Mouse (Mus musculus) kidney, adult 11 months (tissue): ENCODE measurements around the gene Dcps.

Source experiments
- DNase-seq: peaks from one replicate; pipeline ENCODE4 v3.0.0; 2022

Gene Dcps

DNA sequence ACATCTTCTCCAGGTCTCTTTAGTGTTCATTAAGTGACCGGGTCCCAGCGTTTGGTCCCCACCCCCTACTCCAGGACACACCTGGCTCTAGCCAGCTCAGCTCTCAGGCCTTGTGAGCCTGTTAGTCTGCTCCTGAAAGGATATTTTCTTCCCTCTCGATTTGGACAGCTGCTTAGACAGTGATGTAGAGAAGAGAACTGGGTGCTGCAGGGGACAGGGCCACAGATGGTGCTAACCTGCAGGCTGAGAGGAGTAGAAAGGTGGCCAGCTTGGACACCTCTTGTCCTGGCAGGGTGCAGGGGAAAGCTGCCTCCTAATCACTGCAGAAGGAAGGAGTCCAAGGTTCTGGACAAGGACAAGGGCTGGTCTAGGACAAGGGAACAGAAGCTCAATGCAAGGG is 67.8 kb downstream of the Dcps start:
- no peak for DNase-seq

DNA sequence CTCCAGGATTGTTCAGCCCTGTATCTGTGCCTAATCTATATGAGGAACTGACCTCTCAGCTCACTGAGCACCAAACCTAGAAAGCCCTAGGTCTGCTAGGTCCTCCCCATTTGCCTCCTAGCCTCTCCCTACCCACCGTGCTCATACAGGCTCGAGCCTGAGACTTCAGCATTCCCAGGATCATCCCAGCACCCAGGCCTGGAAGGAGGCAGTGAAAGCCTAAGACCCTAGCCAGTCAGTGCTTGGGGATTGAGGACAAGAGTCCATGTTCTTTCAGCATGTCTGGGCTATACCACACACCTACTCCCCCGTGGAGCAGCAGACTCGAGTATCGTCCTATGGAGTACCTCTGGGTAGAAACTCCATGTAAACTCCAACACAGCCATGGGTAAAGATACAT is 68.5 kb downstream of the Dcps start:
- no peak for DNase-seq

DNA sequence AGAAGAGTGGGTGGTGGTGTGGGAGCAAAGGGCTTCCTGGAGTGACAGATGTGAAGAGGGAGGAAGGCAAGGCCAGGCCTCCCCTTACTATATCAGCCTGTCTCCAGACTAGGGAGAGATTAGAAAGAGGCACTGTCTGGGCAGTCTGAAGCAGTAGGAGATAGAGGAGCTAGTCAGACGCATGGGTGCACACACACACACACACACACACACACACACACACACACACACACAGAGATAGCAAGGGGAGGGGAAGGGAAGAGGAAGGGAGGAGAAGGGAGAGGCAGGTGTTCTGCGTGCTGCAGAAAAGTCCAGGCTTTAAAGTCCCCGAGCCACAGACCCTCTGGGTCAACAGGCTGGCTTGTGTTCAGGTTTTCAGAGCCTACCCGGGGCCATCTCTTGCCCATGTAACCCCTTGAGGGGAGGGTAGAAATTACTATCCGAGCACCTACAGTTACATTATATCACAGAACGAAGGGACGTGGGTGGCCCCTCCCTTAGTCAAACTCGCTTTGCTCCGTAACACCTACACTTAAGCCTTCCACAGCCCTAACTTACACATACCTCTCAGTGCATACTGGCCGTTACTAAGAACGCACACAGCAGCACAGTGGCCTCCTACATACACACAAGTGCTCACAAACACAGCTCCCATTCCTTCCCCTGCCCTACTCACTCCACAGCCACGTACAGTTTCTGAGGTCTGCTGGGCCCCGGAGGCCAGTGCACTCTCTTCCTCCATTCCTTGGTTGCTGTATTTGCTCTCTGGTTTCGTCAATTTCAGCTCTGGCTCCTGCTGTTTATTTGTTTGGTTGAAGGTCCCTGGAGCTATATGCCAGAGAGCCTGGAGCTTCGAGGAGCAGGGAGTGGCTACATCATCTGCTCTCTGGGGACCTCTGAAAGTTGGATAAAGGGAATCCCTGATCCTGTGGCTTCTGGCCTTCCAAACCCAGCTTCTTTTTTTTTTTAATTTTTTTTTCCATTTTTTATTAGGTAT is 69.7 kb downstream of the Dcps start:
- no peak for DNase-seq

DNA sequence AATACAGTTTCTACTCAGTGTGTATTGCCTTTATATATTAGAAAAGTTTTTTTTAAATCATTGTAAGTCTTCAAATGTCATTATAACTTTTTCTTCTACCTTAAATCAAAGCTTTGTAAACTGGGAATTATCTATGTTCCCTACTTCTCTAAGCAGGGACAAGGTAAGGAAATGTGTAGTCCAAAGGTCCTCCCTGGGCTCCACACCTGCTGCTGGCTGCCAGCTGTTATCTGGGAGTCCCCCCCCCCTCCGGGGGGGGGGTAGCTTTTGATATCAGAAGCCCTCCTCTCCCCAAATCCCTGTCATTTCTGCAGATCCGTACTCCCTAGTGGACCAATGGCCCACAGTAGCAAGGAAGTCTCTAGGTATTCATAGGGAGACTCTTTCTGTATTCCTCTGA is 70.4 kb downstream of the Dcps start:
- DNase-seq = no peak

DNA sequence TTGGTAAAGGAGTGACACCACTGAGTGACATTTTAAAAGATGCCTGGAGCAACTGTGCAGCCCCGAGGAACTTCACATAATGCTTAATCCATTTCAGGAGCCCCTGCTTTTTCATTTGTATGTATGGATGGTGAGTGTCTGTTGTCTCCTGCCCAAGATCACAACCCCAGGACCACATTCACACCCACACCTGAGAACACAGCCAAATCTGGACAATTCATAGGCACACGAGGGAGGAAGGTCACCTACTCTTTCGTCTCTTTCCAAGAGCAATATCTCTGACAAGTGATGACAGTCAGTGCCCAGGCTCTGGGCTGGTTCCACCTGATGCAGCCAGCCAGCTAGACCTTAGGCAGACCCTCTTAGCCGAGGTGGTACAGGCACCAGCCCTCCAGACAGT is 71.2 kb downstream of the Dcps start:
- no peak for DNase-seq

DNA sequence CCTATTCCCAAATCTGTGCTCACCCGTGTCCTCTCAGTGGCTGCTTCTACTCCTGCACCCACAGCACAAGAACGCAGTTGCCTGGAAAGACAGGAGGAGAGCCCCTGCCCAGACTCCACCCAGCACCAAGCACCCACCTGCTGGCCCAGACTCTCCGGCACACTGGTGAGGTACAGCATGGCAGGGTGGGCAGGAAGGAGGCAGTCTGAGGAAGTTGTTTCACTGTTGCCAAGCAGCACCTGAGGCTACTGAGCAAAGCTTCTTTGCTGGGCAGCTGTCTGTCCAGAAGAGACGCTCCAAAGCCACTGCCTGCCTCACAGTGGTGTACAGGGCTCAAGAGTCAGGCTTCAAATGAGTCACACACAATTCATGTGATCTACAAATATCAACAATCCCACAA is 77.1 kb downstream of the Dcps start:
- DNase-seq = no peak

DNA sequence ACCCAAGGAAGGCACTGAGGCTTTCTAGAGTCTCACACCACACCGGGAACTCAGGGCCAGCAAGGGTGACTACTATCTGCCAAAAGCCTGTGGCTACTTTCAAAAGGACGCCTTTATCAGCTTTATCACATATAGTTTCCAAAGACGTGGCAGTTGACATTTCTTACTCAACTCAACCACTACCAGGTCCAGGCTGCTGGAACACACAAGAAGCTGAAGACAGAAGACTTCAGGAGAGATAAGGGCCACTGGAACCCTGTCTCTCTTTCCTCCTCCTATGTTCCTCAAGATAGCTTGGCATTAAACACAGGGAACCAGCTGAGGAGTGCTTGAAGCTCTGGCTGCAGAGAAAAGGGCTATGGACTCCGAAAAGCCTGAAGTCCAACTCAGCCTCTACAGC is 78.0 kb downstream of the Dcps start:
- DNase-seq = no peak

DNA sequence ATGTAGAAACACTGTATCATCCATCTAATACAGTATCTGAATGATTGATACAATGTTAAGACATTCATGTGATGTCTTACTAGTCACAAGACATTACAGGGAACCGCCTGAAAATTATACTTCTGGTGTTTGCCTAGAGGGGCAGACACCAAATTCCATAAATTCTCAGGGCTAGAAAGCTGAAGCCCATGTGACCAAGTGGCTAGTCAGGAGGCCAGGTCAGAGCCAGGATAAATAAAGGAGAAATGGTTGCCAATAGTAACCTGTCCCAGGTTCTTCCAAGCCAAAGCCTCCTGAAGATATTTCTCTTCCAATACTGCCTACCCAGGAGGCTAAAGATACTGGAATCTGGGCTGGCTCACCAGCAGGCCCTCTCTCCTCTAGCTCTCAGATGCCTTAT is 80.1 kb downstream of the Dcps start:
- peak; percentile 34 for DNase-seq

DNA sequence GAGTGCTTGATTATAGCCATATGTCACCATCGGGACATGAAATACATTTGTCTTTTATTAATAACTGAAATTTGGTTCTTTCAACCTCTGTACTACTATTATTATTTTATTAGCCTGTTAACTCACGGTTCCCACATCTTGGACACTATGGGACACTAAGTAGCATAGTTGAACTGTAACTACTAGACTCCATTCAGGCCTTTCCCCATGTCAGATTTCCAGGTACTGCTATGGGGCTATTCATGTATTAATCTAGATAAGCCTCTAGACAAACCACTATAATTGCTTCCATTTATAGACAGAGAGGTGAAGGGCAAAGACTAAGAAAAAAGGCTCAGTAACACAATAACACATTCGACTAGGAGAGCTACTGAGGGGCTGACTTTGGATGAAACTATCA is 82.5 kb downstream of the Dcps start:
- no peak for DNase-seq

DNA sequence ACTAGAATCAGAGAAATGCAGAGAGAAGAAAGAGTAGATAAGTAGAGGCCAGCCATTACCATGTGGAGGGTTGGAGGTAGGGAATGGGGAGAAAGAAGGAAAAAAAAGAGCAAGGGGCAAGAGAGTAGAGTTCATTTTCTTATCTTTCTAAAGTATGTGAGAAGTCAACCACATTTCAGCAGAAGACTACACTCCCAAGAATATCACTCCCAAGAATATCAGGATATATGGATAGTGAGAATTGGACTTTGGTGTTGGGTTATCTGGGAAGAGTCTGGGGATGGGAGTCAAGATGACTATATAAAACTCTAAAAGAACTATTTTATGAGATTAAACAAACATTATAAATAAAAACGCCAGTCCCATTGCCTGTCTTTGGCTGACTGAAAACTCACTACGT is 83.0 kb downstream of the Dcps start:
- DNase-seq = no peak
